Comparison of ENCODE assay signal across 19 mouse cellular contexts in genomic region chr6:101083676-101084075, GRCm38 (mm10).
A peak's percentile ranks its signal among the peaks of the same experiment; 100 is the strongest.
DNase-seq lines count a peak whose midpoint lies in the region; ATAC-seq and TF ChIP-seq lines count a peak whose summit lies in the region.
"Had no signal": no experiment of that assay in that cellular context is flagged by ENCODE, and none has a peak within 500 bp of the region (broad histone marks: within the 10 kb centered on the region; RNA-seq: fewer than 3 reads in every experiment).

No protein-coding gene starts in this region.

- peak; percentile 26 for DNase-seq in embryo, embryonic 10.5 days (ENCODE audit: low spot score)
- no peak for DNase-seq in embryo, embryonic 11 days
- no peak for DNase-seq in kidney, postnatal 14 days
- DNase-seq in lung, postnatal 0 days (ENCODE audit: low spot score) = peak; percentile 26
- DNase-seq in lung, adult 2 months = no peak
- DNase-seq: adrenal gland, postnatal 25 days; cerebellum, adult 8-10 months; kidney, adult 8-10 months had no signal

- no peak overlapping the region for H3K4me3 ChIP-seq in kidney, embryonic 15.5 days (replicated peaks)
- H3K4me3 ChIP-seq in lung, postnatal 0 days (ENCODE audit: low read depth, low read length) = no peak overlapping the region
- no peak overlapping the region for H3K4me3 ChIP-seq in lung, adult 2 months (replicated peaks; ENCODE audit: extremely low read depth, low read depth, low read length)
- peak overlapping the region; percentile 15; the same call in 1 of the 2 replicates for H3K4me3 ChIP-seq in limb, embryonic 15.5 days
- H3K4me3 ChIP-seq: embryonic facial prominence, embryonic 15.5 days; forebrain, embryonic 10.5 days; heart, embryonic 10.5 days; layer of hippocampus, adult 2 months; left cerebral cortex, adult 2 months; midbrain, embryonic 12.5 days had no signal

- TF ChIP-seq EP300 in lung, postnatal 0 days (IDR thresholded peaks at IDR 0.05) = no peak

- H3K9ac ChIP-seq in kidney, embryonic 15.5 days = no peak overlapping the region
- H3K9ac ChIP-seq in lung, postnatal 0 days (replicated peaks; ENCODE audit: low read depth) = no peak overlapping the region
- H3K9ac ChIP-seq in limb, embryonic 15.5 days = no peak overlapping the region
- H3K9ac ChIP-seq: embryonic facial prominence, embryonic 15.5 days; hindbrain, embryonic 14.5 days; midbrain, embryonic 12.5 days had no signal

- H3K9me3 ChIP-seq in kidney, embryonic 15.5 days (replicated peaks) = no peaks in the 10 kb centered on the region
- no peaks in the 10 kb centered on the region for H3K9me3 ChIP-seq in lung, postnatal 0 days (ENCODE audit: low read length)
- no peaks in the 10 kb centered on the region for H3K9me3 ChIP-seq in limb, embryonic 15.5 days
- H3K9me3 ChIP-seq: embryonic facial prominence, embryonic 15.5 days; forebrain, embryonic 10.5 days; heart, embryonic 10.5 days; midbrain, embryonic 12.5 days had no signal

- 40% methylated on average over 7 of the region's 7 CpGs for WGBS in kidney, embryonic 15.5 days
- 19% methylated on average over 7 of the region's 7 CpGs for WGBS in lung, postnatal 0 days
- WGBS in lung, adult 2 months = 28% methylated on average over 7 of the region's 7 CpGs
- WGBS in limb, embryonic 15.5 days = 17% methylated on average over 7 of the region's 7 CpGs

- H3K4me1 ChIP-seq in kidney, embryonic 15.5 days = peaks cover 2% of the 10 kb centered on the region; the same call in 1 of the 2 replicates
- H3K4me1 ChIP-seq in lung, postnatal 0 days (ENCODE audit: insufficient read depth, low read depth, low read length) = no peaks in the 10 kb centered on the region
- no peaks in the 10 kb centered on the region for H3K4me1 ChIP-seq in lung, adult 2 months (ENCODE audit: control insufficient read depth, insufficient read depth, low read length)
- H3K4me1 ChIP-seq in limb, embryonic 15.5 days = 0 out of 2 replicates have a peak, but pooled peaks cover 3% of the 10 kb centered on the region
- H3K4me1 ChIP-seq: embryonic facial prominence, embryonic 15.5 days; forebrain, embryonic 10.5 days; heart, embryonic 10.5 days; midbrain, embryonic 12.5 days had no signal

- H3K27ac ChIP-seq in kidney, embryonic 15.5 days = no peak overlapping the region
- no peak overlapping the region for H3K27ac ChIP-seq in lung, postnatal 0 days (ENCODE audit: low read length)
- H3K27ac ChIP-seq in limb, embryonic 15.5 days = no peak overlapping the region
- H3K27ac ChIP-seq: embryonic facial prominence, embryonic 15.5 days; forebrain, embryonic 10.5 days; heart, embryonic 10.5 days; hindbrain, embryonic 14.5 days; layer of hippocampus, adult 2 months; left cerebral cortex, adult 2 months; macrophage; midbrain, embryonic 12.5 days had no signal

- no peak overlapping the region for H3K4me2 ChIP-seq in kidney, embryonic 15.5 days
- no peak overlapping the region for H3K4me2 ChIP-seq in lung, postnatal 0 days (replicated peaks; ENCODE audit: low read depth, low read length)
- 0 out of 2 replicates have a peak overlapping the region, but pooled peaks have one; percentile 8 for H3K4me2 ChIP-seq in limb, embryonic 15.5 days
- H3K4me2 ChIP-seq: embryonic facial prominence, embryonic 15.5 days; hindbrain, embryonic 14.5 days; midbrain, embryonic 12.5 days had no signal

- no peaks in the 10 kb centered on the region for H3K36me3 ChIP-seq in kidney, embryonic 15.5 days
- no peaks in the 10 kb centered on the region for H3K36me3 ChIP-seq in lung, postnatal 0 days (ENCODE audit: insufficient read depth, low read length)
- H3K36me3 ChIP-seq in limb, embryonic 15.5 days = no peaks in the 10 kb centered on the region
- H3K36me3 ChIP-seq: embryonic facial prominence, embryonic 15.5 days; forebrain, embryonic 10.5 days; heart, embryonic 10.5 days; midbrain, embryonic 12.5 days had no signal

- no peaks in the 10 kb centered on the region for H3K27me3 ChIP-seq in kidney, embryonic 15.5 days
- H3K27me3 ChIP-seq in lung, postnatal 0 days (replicated peaks; ENCODE audit: insufficient read depth, low read length) = no peaks in the 10 kb centered on the region
- no peaks in the 10 kb centered on the region for H3K27me3 ChIP-seq in limb, embryonic 15.5 days
- H3K27me3 ChIP-seq: embryonic facial prominence, embryonic 15.5 days; midbrain, embryonic 12.5 days had no signal

- no peak for TF ChIP-seq POLR2A in lung, adult 2 months (IDR thresholded peaks at IDR 0.05; ENCODE audit: borderline replicate concordance, extremely low read depth, low read depth, low read length)

- no peak for TF ChIP-seq CTCF in lung, postnatal 0 days (IDR thresholded peaks at IDR 0.05)
- no peak for TF ChIP-seq CTCF in lung, adult 2 months (IDR thresholded peaks at IDR 0.05; ENCODE audit: insufficient read depth, low read length)

- peak; percentile 81 for ATAC-seq in kidney, embryonic 15.5 days (replicated peaks; ENCODE audit: low FRiP score)
- peak; percentile 43; the same call in 1 of the 2 replicates for ATAC-seq in lung, postnatal 0 days
- no peak for ATAC-seq in limb, embryonic 15.5 days (ENCODE audit: insufficient number of reproducible peaks, low FRiP score, low TSS enrichment, low read depth)
- no peak for ATAC-seq in cerebellum, adult (ENCODE audit: insufficient number of reproducible peaks, low FRiP score, low TSS enrichment)

Comparison
In these comparisons a context has a peak if more than half of its experiments do, and no peak if none do; other contexts are left out.
1. DNase-seq: peak in embryo, embryonic 10.5 days (single experiment) and lung, postnatal 0 days (single experiment); none in embryo, embryonic 11 days (single experiment), kidney, postnatal 14 days (single experiment) and lung, adult 2 months (single experiment).
2. ATAC-seq: peak in kidney, embryonic 15.5 days (single experiment) and lung, postnatal 0 days (single experiment); none in limb, embryonic 15.5 days (single experiment) and cerebellum, adult (single experiment).